Mouse (Mus musculus) MEL (cell line): Measurements from ENCODE around the gene Izumo1.

Experiments
- CTCF ChIP-seq, 3 experiments: IDR thresholded peaks in 2 of 3; conservative IDR thresholded peaks in 1 of 3; 2 replicates each; pipeline ENCODE4 v1.5.1; 2011 to 2012; ENCODE audit warnings: low read length in 3 of 3, low read depth in 2 of 3, mild to moderate bottlenecking in 2 of 3, improper control_type of control experiment in 1 of 3, inconsistent platforms in 1 of 3, mixed read lengths in 1 of 3, moderate library complexity in 1 of 3; ENCODE audit not compliant: control insufficient read depth in 1 of 3, insufficient read depth in 1 of 3, poor library complexity in 1 of 3, severe bottlenecking in 1 of 3
- E2F4 ChIP-seq: IDR thresholded peaks from 2 replicates; pipeline ENCODE4 v1.6.1; 2011; ENCODE audit warnings: low read depth, low read length, improper control_type of control experiment, borderline replicate concordance
- KAT2A ChIP-seq: conservative IDR thresholded peaks from 2 replicates; pipeline ENCODE4 v1.6.1; 2012; ENCODE audit warnings: low read depth, low read length, improper control_type of control experiment, inconsistent platforms
- MAX ChIP-seq: IDR thresholded peaks from 2 replicates; pipeline ENCODE4 v1.6.1; 2011; ENCODE audit warnings: low read length, improper control_type of control experiment
- MYB ChIP-seq: IDR thresholded peaks from 2 replicates; pipeline ENCODE4 v1.6.1; 2011; ENCODE audit warnings: mild to moderate bottlenecking, low read depth, low read length, improper control_type of control experiment
- POLR2A ChIP-seq, 2 experiments: IDR thresholded peaks; 2 replicates each; pipeline ENCODE4 v1.6.1; 2011 to 2012; ENCODE audit warnings: low read length in 2 of 2, mild to moderate bottlenecking in 2 of 2, control low read depth in 1 of 2, improper control_type of control experiment in 1 of 2, low read depth in 1 of 2, moderate library complexity in 1 of 2; ENCODE audit not compliant: control insufficient read depth in 1 of 2, insufficient read depth in 1 of 2, poor library complexity in 1 of 2
- POLR2AphosphoS2 ChIP-seq: IDR thresholded peaks from 2 replicates; pipeline ENCODE4 v1.6.1; 2011; ENCODE audit warnings: low read length, improper control_type of control experiment
- TBP ChIP-seq: IDR thresholded peaks from 2 replicates; pipeline ENCODE4 v1.8.0; 2011; ENCODE audit warnings: low read depth, low read length, improper control_type of control experiment
- TCF12 ChIP-seq: IDR thresholded peaks from 2 replicates; pipeline ENCODE4 v1.6.1; 2014; ENCODE audit warnings: low read depth, mild to moderate bottlenecking, inconsistent platforms, low read length, improper control_type of control experiment, moderate library complexity
- USF1 ChIP-seq: IDR thresholded peaks from 2 replicates; pipeline ENCODE4 v1.6.1; 2014; ENCODE audit warnings: low read depth, mild to moderate bottlenecking, inconsistent platforms, low read length, improper control_type of control experiment, moderate library complexity
- ZNF384 ChIP-seq: IDR thresholded peaks from 2 replicates; pipeline ENCODE4 v1.6.1; 2012; ENCODE audit warnings: low read depth, mild to moderate bottlenecking, inconsistent platforms, low read length, improper control_type of control experiment

DNA sequence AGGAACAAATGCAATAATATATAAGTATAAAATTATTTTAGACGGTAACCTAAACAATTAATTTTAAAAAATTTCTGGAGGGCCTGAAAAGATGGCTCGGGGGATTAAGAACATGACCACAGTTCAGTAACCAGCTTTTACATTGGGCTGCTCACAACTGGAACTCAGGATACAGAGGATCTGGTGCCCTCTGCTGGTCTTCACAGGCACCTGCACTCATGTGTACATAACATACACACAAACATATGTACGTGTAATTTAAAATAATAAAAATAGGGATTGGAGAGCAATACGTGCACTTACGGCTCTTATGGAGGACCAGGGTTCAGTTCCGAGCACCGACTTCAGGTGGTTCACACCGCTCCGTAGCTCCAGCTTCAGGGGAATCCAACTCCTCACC is 47.3 kb downstream of the Izumo1 start:
- TF ChIP-seq POLR2A (IDR thresholded peaks at IDR 0.05; ENCODE audit: control insufficient read depth in 1 of 2, insufficient read depth in 1 of 2, low read depth in 1 of 2, low read length in 2 of 2, poor library complexity in 1 of 2) (no peak), CTCF (IDR thresholded peaks at IDR 0.05 in 2 of 3, conservative IDR thresholded peaks at IDR 0.05 in 1 of 3; ENCODE audit: control insufficient read depth in 1 of 3, insufficient read depth in 1 of 3, low read depth in 2 of 3, low read length in 3 of 3, poor library complexity in 1 of 3, severe bottlenecking in 1 of 3) (peak; percentile 38 to 52 (median 48)), ZNF384 (no peak), POLR2AphosphoS2 (no peak), TBP (no peak), TCF12 (no peak), MYB (no peak), KAT2A (no peak), E2F4 (no peak), MAX (no peak), USF1 (no peak)
